ENCODE assay signal across 8 mouse cellular contexts in genomic region chr5:74194027-74194840, GRCm38 (mm10). TPM values are rescaled to one million over a fixed set of nuclear protein-coding genes. Genes with fewer than 3 reads are reported as not detected.
DNase-seq lines count a peak whose midpoint lies in the region; ATAC-seq and TF ChIP-seq lines count a peak whose summit lies in the region.

No protein-coding gene starts in this region.

- peaks cover 56% of the 10 kb centered on the region for H3K4me1 ChIP-seq in lung, embryonic 16.5 days (replicated peaks; ENCODE audit: control insufficient read depth, insufficient read depth, low read length)
- H3K4me1 ChIP-seq in hindbrain, postnatal 0 days (ENCODE audit: insufficient read depth, low read length), result no peaks in the 10 kb centered on the region; the same call in 1 of the 2 replicates

- H3K27ac ChIP-seq in lung, embryonic 16.5 days (ENCODE audit: low read length), result peak overlapping the region; percentile 68
- H3K27ac ChIP-seq in hindbrain, postnatal 0 days, result no peak overlapping the region

- H3K9me3 ChIP-seq in lung, embryonic 16.5 days (ENCODE audit: control insufficient read depth, low read length), result no peaks in the 10 kb centered on the region
- H3K9me3 ChIP-seq in hindbrain, postnatal 0 days (ENCODE audit: low read length), result no peaks in the 10 kb centered on the region

- no peak for TF ChIP-seq CTCF in hindbrain, postnatal 0 days (IDR thresholded peaks at IDR 0.05; ENCODE audit: low read depth)

- H3K27me3 ChIP-seq in lung, embryonic 16.5 days (ENCODE audit: control insufficient read depth, insufficient read depth, low read depth, low read length), result no peaks in the 10 kb centered on the region
- no peaks in the 10 kb centered on the region for H3K27me3 ChIP-seq in hindbrain, postnatal 0 days (ENCODE audit: insufficient read depth, low read length)

- ATAC-seq in CD4-positive, CD25-positive, alpha-beta regulatory T cell, adult 4 months, result no peak
- peak; percentile 2 for ATAC-seq in lung, embryonic 16.5 days (ENCODE audit: low read depth)
- ATAC-seq in hindbrain, postnatal 0 days, result no peak

- WGBS in lung, embryonic 16.5 days, result 24% methylated on average over 16 of the region's 16 CpGs
- 31% methylated on average over 16 of the region's 16 CpGs for WGBS in hindbrain, postnatal 0 days

- peaks cover 18% of the 10 kb centered on the region for H3K36me3 ChIP-seq in lung, embryonic 16.5 days (ENCODE audit: control insufficient read depth, insufficient read depth, low read length)
- no peaks in the 10 kb centered on the region for H3K36me3 ChIP-seq in hindbrain, postnatal 0 days (ENCODE audit: insufficient read depth, low read length)

- peak overlapping the region; percentile 100 for H3K9ac ChIP-seq in lung, embryonic 16.5 days (ENCODE audit: low read length)
- H3K9ac ChIP-seq in hindbrain, postnatal 0 days (replicated peaks; ENCODE audit: low read length), result peak overlapping the region; percentile 62

- H3K4me2 ChIP-seq in lung, embryonic 16.5 days (ENCODE audit: low read depth, low read length), result peak overlapping the region; percentile 99
- peak overlapping the region; percentile 93 for H3K4me2 ChIP-seq in hindbrain, postnatal 0 days (ENCODE audit: low read depth, low read length)

- peak overlapping the region; percentile 99 for H3K4me3 ChIP-seq in lung, embryonic 16.5 days (ENCODE audit: low read length)
- H3K4me3 ChIP-seq in hindbrain, postnatal 0 days (ENCODE audit: low read length), result peak overlapping the region; percentile 68

- peak; percentile 20 for DNase-seq in CD4-positive, CD25-positive, alpha-beta regulatory T cell, adult 2 months (ENCODE audit: low read depth, low spot score)
- DNase-seq in lung, adult 18-20 months, result no peak
- DNase-seq in hindbrain, postnatal 0 days (ENCODE audit: low spot score), result no peak
- DNase-seq in neural tube, embryonic 10.5 days (ENCODE audit: extremely low spot score, low spot score), result peak; percentile 40
- DNase-seq in adrenal gland, adult 8-10 months, result no peak
- DNase-seq in kidney, postnatal 10 days, result no peak

RNA-seq across cellular contexts. Expression of gene Rasl11b, which starts 0.9 kb away (rescaled TPM):
- 1 to 10 TPM; 3.4 to 5.0 TPM for polyA plus RNA-seq in CD4-positive, CD25-positive, alpha-beta regulatory T cell, adult 4 months (2017; shearing (Covaris generic))
- polyA plus RNA-seq in lung, embryonic 16.5 days (2015; fragmentation: Nextera tagmentation; extraction: Ambion mirVana), result 182 and 188 TPM in 2 replicates
- 5.9 and 7.2 TPM in 2 replicates for total RNA-seq in hindbrain, postnatal 0 days (2014; rRNA removed)
- 16.7 and 17.1 TPM in 2 replicates for polyA plus RNA-seq in hindbrain, postnatal 0 days (2015; fragmentation: Nextera tagmentation; extraction: Ambion mirVana)
- 10 to 100 TPM; 21.0 to 26.2 (median 23.7) TPM for total RNA-seq in adrenal gland, adult 8-10 months (2022)

Comparison
In these comparisons a context has a peak if more than half of its experiments do, and no peak if none do; other contexts are left out.
1. DNase-seq: peak in CD4-positive, CD25-positive, alpha-beta regulatory T cell, adult 2 months (single experiment) and neural tube, embryonic 10.5 days (single experiment); none in lung, adult 18-20 months (0 of 2), hindbrain, postnatal 0 days (single experiment), adrenal gland, adult 8-10 months (single experiment) and kidney, postnatal 10 days (single experiment).
2. RNA of gene Rasl11b, which starts 0.9 kb away (polyA plus RNA-seq): 182 to 188 TPM in lung, embryonic 16.5 days; 16.7 to 17.1 TPM in hindbrain, postnatal 0 days and 3.4 to 5.0 TPM in CD4-positive, CD25-positive, alpha-beta regulatory T cell, adult 4 months; every median in the first group is over 10 times any median in the second.